Mouse (Mus musculus) adrenal gland, postnatal 10 days (tissue): ENCODE data around the gene Tmem132c. TPM values are rescaled to one million over a fixed set of nuclear protein-coding genes. Genes with fewer than 3 reads are reported as not detected.

Source experiments
- DNase-seq: peaks from one replicate; pipeline ENCODE4 v3.0.0; 2021; ENCODE audit warnings: mixed read lengths
- total RNA-seq, 2 experiments: library from RNA; stranded (reverse); gene quantifications; 2 replicates each; pipeline ENCODE4 v1.2.3; 2021

Gene Tmem132c
- total RNA-seq, 2 experiments from 2014 or later: 1.5 to 2.3 TPM

DNA sequence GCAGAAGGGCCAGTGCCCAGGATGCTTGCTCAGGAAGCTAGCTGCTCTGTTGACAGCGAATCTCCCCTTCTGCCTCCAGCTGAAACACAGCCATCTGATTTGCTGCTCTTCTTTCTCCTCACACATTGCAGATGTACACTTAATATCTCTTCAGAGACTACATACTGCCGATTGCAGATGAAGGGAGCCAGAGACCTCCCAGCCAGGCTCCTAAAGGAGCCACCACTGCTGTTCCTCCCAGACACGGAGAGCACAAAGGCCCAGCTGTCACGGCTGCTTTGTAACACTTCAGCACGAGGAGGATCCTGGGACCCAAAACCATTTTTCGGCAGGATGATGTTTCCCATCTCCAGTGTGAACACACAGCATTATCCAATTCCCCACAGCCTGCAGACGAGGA is 255.3 kb downstream of the Tmem132c start:
- no peak for DNase-seq

DNA sequence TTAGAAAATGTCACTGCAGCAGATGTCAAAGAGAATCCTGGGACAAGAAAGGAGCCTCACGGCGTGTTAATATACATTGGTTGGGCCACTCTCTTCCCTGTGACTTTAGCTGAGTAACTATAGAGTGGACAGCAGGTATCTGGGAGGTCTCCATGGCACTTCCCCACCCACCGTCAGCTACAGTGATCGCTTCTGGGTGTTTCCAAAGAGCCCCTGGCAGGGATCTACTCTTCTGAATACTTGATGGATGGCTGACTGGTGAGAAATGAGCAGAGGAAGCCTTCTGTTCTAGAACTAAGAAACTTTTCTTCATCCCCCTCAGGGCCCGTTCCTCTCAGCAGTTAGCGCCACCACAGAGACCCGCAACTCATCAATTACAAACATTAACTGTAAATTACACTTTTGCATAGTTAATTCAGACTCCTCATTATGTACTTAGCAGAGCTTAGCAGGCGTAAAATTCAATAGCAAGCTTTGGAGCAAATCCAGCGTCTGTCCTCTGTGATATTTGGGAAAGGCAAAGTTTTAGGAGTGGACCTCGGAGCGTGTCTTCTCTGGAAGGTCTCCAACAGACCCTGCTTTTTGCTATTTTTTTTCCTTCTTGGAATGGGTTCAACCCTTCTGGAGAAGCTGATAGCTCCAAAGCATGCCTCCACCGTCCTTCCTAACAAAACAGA is 257.7 kb downstream of the Tmem132c start:
- DNase-seq: no peak

DNA sequence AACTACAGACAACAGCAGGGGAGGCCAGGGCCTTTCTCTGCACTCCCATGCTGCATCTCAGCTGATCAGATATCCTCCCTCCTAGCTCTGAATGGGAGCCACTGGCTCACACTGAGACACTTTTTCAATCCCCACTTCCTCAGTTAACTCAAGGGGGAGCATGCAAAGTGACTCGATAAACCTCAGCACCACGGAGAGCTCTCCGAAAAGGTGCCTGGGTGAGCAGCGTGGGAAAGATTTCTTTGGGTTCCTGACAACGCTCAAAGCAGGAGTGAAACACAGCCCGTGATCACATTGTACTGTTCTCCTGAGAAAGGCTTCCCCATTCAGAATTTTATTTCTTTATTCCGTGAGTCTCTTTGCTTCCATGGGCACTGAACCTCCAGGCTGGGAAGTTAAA is 261.2 kb downstream of the Tmem132c start:
- DNase-seq: peak; percentile 21

DNA sequence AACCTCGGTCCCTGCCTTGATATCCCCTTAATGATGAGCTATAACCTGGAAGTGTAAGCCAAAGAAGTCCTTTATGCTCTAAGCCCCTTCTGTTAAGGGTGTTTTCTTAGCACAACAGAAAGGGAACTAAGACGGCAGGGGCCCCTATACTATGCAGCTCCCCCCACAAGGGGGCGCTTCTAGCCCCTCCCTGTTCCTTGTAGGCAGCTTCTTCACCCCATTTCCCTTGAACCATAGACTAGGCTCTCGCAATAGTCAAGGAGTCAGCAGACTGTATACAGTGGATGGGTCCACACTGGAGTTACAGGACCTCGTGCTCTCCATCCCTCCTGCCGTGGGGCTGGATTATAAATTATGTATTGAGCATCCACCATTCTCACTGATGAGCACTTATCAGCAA is 264.1 kb downstream of the Tmem132c start:
- DNase-seq: no peak

DNA sequence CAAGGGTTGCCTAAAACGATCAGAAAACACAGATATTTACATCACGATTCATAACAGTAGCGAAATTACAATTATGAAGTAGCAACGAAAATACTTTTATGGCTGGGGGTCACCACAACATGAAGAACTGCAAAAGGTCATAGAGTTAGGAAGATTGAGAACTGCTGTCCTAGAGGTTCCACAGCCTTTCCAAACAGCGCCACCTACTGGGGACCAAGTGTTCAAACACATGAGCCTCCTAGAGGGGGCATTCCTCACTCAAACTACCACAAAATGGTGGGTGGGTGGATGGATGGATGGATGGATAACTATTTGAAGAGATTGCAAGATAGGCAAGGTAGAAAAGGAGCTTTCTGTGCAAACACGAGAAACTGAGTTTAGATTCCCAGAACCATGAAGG is 270.0 kb downstream of the Tmem132c start:
- peak; percentile 7 for DNase-seq

DNA sequence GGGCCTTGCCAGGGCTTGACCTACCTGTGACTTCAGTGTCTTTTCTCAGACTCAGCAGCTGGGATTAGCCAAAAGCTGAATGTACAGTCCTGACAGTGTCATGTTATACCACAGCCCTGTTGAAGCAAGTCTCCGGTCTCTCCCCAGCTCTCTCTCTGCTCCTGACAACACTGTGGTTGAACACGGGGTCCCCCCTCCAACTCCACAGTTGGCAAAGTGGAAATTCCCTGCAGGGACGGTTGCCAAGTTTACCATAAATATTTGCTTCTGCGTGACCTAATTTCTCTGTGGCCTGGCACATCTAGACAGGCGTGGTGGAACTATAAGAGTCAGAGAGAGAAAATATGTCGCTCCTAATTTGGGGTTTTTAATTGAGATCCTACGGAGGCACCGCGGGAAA is 274.4 kb downstream of the Tmem132c start:
- no peak for DNase-seq

DNA sequence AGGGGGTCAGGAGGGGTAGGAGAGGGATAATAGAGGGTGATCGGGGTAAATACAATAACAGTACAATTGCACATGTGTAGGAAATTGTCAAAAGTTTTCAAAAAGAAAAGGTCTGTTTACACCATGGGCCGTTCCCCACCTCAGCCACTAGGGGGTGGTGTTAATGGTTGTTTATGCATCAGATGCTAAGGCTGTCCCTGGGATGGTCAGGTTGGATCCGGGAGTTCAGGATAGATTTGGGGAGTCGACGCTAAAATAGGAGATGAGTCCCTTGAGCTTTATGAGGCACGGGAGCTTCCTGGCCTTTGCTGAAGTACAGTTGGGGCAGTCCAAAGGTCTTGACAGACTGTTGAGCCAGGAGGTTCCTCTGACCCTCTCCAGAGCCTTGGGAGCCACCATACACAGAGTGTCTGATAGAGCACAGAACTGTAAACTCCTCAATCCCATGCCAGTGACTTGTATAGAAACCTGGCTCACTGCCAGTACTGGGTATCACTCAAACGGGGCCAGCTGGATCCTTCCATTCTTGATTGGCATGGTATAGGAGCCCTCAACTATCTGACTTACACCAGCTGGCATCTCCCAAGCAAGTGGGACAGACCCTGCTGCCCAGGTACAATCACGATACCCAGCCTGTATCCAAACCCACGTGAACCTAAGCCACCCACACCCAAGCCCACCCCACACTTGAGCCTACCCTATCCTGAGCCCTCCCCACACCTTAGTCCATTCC is 281.3 kb downstream of the Tmem132c start:
- DNase-seq: peak; percentile 22

DNA sequence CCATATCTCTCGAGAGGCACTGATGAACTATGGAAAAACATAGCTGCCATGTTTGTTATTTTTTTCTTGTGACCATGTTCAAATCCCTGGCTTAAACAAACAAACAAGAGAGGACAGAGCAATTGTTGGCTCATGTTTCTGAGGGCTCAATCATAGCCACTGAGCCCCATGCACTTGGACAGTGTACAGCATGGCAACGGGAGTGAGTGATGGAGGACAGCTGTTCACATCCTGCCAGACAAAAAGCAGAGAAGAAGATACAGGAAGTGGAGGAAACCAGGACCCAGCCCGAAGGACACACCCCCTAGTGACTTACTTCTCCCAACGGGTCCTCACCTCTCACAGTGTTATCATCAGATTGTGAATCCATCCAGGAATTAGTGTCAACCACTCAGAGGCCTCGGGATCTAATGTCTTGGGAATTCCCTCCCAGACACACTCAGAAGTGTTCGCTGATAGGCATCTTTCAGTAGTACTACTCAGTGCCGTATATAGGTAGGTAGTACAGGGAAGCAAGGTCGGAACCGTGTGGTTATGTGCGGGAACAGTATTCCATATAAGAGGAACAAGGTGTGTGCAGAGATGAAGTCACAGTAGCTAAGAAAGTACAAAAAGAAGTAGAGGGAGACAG is 285.9 kb downstream of the Tmem132c start:
- DNase-seq: no peak

DNA sequence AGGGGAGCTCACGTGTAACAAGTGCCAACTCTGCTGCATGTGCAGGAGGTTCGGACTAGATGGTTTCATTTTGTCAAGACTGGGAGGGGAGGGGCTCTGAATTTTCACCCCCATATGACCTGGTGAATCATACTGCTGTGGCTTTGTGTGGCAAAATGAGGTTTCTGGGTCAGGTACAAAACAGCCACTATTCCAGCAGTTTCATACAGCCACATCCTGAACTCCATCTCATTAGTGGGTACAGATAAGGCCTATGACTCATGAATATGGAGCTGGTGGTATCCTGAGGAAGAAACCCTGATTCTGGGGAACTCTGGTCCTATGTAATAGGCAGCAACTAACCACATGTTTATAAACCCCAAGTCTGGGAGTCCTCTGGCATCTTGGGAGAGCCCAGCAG is 295.9 kb downstream of the Tmem132c start:
- no peak for DNase-seq

DNA sequence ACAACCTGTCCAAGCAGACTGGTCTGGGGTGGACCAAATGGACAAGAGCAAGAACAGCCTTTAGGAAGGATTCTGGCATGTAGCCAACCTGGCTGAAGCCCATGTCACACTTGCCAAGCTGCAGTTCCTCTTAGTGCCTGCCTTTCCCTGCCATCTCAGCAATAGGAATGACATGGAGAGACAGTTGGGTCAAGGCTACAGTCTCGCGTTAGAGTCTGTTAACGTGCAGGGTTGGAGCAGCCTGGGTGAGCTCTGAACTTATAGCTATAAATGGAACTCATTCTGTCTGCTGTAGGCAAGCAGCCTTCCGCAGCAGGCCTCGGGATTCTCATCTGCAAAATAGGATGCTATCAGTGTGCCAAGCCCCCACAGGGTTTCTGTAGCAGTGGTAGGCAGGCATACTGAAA is 305.0 kb downstream of the Tmem132c start:
- DNase-seq: no peak

DNA sequence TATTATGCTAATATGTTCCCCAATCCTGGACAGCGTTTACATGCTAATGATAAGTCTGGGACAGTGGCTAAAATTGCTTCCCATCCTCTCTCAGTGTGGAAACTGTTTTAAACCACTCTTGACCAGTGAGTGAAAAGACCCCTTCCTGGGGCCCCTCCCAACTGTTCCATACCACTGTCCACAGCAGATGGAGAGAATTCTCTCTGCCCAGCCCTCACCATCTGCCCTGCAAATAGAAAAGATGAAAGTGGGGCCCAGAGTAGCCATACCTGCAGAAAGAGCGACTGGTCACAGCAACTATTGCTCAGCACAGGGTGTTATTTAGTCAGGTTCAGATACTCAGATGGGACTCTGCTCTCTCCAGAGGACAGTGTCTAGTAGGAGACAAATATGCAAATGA is 306.5 kb downstream of the Tmem132c start:
- no peak for DNase-seq

DNA sequence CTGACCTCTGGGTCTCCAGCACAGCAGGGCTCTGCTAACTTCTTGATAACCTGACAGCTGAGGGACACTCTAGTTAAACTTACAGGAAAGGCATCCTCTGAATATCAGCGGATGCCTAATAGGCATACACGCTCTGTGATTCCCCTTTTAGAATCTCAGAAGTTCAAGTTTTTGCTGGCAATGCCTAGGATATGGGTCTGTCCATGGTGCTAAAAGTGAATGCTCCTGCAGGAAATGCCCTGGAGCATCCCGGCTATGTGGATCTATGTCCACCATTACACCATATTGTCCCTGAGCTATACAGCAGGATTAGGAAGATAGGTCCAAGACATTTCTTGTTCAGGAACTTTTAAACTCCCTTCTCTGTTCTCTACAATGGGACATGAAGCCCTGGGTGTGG is 319.5 kb downstream of the Tmem132c start:
- peak; percentile 13 for DNase-seq

DNA sequence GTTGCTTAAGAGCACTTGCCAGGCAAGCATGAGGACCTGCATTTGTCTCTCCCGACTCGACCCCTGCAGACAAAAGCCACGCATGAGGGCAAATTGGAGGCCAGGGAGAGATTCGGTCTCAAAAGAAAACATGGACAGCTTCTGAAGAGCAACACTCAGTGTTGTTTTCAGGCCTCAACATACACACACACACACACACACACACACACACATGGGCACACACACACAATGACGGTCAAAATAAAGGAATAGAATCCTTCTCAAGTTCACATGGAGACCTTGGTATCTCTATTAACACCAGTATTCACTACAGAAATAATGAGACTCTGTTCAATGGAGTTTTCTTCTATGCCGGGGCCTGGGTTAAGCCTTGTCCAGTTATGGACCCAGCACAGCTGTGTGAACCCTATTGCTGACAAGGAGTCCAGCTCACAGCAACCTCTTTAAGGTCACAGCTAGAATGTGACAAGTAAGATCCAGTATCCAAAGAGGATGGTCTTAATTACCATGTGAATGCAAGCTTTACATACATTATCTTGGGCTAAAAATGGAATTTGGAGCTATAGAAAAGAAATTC is 325.6 kb downstream of the Tmem132c start:
- no peak for DNase-seq

DNA sequence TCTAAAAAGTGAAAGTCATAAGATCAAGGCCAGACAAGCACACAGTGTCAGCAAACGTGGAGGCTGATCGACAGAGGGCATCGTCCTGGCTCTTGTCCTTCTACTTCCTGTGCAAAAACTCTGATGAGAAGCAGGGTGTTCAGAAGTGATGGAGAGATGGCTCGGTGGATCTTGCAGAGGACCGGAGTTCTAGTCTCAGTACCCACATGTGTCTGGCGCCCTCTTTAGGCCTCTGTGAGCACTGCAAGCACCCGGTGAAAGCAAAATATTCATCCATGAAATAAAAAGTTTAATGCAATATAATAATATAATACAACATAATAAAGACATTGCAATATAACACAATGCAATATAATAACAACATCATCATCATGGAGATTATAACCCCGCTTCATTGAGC is 335.8 kb downstream of the Tmem132c start:
- DNase-seq: peak; percentile 13

DNA sequence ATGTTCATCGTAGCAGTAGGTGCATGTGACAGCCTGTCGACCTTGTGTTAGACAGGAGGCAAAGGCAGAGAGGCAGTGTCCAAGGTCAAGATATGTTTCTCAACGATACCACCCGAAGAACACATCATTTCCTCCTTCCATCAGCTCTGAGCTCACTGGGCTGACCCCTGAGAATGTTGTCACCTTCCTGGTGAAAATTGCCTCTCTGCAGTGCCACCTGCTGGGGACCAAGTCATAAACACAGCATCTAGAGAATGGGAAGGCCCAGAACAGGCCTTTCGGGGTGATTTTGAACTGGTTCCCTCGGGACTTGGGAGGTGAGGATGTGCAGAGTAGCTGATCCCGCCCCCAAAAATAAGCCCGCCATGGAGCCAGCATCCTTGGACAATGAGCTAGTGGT is 342.1 kb downstream of the Tmem132c start:
- DNase-seq: no peak

DNA sequence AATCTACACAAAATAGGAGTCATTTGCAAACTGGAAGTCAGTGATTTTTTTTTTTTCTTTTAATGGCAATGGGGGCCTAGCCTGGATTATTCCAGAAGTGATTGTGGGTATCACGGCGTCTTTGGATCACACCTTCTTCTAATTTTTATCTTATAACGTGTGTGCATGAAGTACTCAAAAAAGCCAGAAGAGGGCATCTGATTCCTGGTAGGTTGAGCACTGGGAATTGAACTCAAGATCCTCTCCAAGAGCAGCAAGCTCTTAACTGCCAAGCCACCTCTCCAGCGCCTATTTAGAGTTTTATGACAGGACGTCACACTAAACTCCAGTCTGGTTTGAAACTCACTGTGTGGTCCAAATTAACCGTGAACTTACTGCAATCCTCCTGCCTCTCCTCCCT is 346.2 kb downstream of the Tmem132c start:
- DNase-seq: no peak

DNA sequence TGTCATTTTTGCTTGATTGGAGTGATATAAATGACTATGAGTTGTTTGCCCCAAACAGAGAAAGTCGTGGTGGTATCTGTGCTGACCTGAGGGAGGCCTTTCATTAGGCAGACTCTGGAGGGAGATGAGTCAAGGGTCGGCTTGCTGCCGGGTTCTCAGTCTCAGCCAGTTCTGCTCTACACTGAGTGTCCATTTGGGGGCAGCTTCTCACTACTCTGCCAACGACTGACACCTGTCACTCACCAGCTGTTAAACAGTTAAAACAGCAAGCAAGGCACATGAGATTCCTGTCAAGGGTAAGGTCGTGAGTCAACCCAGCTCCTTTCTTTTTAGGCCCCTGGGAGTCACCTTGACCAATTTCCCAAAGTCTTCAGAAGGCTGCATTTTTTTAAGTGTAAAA is 350.8 kb downstream of the Tmem132c start:
- no peak for DNase-seq

DNA sequence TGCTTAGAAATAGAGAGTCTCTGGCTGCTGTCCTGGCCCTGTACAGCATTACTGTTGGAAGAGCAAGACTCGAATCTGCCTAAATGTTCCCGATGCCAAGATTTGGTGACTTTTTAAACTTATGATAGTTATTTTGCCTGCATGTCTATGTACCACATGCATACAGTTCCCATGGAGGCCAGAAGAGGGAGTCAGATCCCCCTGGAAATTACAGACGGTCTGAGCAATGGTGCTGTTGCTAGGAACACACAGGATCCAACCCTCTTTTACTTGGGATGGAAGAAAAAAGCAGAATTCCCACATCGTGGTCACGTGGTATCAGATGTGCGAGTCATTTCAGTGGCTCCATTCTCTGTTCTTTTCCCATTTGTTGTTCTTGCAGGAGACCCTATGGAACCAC is 351.2 kb downstream of the Tmem132c start:
- DNase-seq: peak; percentile 33

DNA sequence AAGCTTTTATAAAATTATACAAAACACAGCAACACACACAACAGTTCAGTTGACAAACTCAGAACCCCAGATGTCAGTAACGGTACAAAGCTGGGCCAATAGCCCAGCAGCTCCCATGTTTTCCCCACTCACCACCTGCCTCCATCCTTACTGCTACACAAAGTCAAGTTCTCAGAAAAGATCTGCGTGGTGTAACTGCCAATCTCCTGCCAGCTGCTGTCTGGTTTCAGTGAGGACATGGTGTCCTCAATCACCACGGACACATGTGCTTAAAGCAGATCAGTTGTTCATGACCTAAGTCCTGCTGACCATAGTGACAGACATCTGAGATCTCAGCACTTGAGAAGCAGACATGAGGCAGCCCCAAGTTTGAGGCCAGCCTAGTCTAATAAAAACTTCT is 354.1 kb downstream of the Tmem132c start:
- no peak for DNase-seq

DNA sequence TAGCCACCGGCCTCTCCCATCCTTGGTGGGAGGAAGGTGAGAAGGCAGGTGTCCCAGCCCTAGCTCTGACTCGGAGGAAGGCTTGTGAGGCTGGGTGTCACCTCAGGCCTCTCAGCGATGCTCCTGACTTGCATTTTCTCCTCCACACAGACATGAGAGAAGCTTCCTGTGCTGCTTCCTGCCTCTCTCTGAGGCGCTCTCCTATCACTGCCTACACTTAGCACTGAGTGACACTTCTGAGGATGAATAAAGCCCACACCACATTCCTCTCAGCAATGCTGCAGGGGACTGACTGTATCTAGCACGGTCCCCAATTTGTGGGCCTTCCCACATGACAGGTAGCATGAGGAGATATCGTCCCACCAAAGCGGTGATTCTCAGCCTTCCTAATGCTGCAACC is 355.3 kb downstream of the Tmem132c start:
- no peak for DNase-seq

DNA sequence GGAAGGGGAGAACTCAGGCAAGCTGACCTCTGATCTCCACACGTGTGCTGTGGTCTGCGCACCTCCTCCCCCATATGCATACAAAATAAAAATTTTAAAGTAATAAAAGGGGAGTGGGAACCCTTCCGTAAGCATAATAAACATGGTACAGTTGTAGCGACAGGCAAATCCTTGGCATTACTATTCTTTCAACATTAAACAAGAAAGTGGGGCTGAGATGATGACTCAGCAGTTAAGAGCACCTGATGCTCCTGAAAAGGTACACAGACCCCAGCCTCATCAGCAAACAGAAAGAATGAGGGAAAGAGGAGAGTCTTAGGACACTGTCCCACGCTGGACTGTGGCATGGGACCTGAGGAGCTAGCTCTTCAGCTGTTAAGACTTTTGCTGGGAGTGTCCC is 361.4 kb downstream of the Tmem132c start:
- no peak for DNase-seq

DNA sequence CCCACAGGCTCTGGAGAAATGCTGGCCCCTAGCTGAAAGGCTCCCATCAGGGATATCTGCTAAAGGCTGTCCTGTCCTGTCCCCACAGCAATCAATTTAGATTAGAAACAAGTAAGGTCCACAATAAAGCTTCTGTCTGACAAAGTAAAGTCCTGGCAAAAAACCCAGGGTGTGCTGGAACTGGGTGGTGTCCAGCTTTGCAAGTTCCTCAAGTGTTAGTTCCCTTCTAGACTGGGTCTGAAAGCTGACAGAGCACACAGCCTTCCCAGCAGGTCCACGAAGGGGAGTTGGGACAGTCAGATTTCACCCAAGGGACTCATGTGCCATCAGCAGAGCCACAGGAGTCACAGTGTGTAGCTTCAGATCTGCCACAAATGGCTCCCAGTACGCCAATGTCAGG is 365.9 kb downstream of the Tmem132c start:
- DNase-seq: no peak

DNA sequence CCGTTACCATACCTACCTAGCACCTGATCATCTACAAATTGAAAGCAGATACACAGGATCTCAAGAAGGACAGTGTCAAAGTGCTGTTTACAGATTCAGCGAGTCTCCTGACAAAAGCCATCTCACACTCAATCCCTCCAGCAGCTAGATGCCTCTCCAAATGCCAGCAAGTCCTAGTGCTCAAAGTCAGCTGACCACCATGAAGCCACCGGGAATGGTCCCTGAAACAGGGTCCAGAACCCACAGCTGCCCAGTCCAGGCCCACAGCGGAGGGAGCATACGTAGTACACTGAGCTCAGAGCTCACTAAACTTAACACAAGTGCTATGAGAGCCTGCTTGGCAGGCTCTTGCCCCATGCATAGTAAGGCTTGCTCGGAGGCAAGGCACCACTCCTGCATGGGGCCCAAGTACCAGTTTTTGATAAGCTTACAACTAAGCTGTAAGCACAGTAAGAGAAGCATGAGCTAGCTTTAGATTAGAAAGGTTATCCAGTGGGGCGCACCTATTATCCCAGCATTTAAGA is 367.6 kb downstream of the Tmem132c start:
- no peak for DNase-seq
